Mouse (Mus musculus) spleen, adult 12 weeks (tissue): ENCODE data around the gene Notch3.

Experiments used
- DNase-seq: peaks from one replicate; pipeline ENCODE4 v3.0.0; 2022; ENCODE audit warnings: low spot score

Notch3 gene

GRCm38 (mm10) chr17:32165803-32166595 is 653 bp downstream of the Notch3 start:
- DNase-seq = no peak

- no peak for DNase-seq
Observed at GRCm38 (mm10) chr17:32165266-32165802, 1.3 kb downstream of the Notch3 start.

GRCm38 (mm10) chr17:32164780-32165179 is 1.9 kb downstream of the Notch3 start:
- no peak for DNase-seq

GRCm38 (mm10) chr17:32163910-32164650 is 2.6 kb downstream of the Notch3 start:
- peak; percentile 13 for DNase-seq

DNA sequence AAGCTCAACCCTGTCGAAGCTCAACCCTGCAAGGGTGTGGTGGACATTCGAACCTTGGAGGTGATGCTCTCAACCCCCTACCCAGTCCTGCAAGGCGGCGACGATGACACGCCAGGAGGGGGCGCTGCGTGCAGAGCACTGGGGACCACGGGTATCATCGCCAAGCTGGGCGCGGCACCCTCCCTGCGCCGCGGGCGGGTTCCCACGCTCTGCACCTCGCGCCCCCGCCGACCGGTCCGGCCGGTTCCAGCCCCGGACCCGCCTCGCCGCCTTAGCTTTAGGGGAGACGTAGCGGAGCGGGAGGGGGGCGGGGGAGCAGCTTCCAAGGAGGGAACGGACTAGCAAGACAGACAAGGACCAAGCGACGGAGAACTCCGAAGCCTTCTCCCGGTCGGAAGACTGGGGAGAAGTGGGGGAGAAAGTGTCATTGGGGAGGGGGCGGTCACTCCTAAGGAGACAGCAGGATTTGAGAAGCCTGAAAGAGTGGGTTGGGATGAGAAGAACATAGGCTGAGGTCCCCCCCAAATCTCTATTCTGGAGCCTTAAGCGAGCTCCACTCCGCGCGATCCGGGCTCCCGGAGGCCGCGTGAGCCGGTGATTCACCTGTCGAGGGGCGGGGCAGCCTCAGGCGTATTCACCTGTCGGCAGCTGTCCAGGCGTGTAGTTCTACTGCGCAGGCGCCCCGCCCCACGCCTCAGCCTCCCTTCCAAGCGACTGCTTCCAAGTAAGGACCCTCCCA is 4.4 kb downstream of the Notch3 start:
- no peak for DNase-seq

DNA sequence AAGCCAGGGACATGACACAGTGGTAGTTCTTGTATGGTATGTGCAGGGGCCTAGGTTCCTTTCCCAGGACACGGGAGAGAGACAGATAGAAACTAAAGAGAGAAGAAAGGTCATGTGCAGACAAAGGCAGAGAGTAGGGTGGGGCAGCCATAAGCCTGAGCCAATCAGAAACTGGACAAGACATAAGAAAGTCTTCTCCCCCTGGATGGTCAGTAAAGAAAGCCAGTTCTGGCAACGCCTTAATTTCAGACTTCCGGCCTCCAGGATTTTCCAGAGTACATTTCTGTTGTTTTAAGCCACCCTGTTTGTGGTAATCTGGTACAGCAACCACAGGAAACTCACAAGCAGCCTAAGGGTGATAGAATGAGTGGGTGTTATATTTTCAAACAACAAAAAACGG is 5.8 kb downstream of the Notch3 start:
- no peak for DNase-seq

DNA sequence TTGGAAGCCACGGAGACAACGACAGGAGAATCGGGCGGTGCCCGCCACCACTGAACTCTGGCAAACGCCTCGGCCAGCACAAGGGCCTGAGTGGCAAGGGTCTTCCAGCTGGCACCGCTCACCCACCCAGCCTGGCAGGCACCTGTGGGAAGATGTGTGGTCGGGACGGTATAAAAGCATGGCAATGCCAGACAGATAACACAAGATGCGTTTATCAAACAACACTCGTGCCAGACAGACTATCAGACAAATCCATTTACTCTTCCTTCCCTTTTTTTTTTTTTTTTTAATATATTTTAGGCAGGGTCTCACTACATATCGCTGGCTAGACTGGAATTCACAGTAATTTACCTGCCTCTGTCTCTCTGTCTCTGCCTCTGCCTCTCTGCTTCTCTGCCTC is 7.8 kb downstream of the Notch3 start:
- no peak for DNase-seq

DNA sequence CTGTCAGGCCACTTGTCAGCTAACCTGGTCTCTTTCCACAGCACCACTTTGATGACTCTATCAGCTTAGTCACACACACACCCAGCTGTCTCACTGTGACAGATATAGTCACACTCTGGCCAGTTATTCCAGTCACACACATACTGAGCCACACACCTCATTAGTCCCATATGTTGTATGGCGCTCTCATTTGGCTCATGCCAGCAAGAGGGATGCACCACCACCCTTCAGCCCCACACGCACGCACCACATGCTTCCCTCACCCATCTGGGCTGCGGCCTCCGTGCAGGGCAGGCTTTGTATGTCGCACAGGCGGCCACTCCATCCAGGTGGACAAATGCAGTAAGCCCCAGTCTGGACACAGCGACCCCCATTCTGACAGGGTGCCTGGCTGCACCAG is 19.9 kb downstream of the Notch3 start:
- no peak for DNase-seq

DNA sequence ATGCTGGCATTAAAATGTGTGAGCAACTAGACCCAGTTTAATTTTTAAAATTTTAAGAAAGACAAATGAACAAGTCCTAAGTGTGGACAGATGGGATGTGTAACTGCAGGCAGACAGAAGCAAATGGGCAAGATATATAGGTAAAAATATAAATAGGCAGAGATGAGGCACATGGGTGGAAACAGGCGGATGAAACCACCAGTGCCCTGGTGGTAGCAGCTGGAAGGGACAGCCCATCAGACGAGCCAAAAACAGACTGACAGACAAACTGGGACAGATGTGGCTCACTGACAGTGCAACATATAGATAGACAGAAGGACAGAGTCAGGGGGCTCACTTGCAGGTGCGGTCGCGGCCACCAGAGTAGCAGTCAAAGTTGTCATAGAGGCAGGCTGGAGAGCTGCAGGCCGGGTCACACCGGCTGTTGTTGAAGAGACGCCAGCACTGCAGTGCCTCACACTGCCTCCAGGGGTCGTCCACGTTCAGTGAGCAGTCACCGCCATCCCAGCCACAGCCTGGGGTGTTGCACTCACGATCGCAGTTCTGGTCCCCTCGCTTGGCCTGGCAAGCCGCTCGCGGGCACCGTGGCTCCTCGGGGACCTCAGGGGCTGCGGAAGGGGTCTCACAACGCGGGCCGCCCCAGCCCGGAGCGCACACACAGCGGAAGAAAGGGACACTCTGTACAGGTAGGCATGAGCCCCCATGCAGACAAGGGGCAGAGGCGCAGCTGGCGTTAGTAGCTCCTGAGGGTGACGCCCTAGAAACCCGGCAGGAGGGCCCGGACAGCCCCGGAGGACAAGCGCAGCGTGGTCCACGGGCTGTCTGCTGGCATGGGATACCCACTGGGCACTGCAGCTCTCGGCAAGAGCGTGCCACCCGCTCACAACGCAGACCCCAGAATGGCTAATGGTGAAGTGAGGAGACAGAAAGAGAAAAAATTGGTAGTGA is 23.5 kb downstream of the Notch3 start:
- peak; percentile 69 for DNase-seq

GRCm38 (mm10) chr17:32142234-32142633 is 24.4 kb downstream of the Notch3 start:
- DNase-seq = no peak

DNA sequence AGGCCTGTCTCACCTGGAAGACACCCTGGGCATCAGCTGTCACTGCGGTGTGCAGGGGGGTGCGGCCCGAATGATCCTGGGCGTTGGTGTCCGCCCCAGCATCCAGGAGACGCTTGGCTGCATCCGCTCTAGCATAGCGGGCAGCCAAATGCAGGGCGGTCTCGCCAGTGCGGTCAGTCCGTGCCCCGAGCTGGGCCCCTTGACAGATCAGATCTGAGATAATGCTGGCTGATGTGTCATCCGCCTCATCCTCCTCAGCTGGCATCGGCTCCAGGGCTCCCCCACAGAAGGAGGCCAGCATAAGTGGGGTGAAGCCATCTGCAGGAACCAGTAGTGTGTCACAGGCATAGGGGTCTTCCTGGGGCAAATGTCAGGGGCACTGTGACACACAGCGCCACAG is 33.3 kb downstream of the Notch3 start:
- no peak for DNase-seq

DNA sequence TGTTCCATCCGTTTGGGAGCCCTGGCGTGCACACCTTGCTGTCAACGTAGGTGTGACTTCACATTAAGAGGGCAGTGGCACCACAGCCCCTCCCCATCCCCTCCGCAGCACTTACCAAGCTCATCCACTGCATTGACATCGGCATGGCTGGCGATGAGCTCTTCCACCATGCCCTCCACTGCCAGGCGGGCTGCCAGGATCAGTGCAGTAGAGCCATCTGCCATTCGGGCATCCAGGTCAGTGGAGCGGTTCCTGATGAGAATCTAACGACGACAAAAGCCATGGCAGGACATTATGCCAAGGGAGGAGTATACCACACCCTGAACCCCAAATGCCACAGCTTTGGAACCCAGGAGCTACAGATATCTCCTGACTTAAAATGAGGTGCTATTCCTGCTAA is 34.6 kb downstream of the Notch3 start:
- DNase-seq = no peak

DNA sequence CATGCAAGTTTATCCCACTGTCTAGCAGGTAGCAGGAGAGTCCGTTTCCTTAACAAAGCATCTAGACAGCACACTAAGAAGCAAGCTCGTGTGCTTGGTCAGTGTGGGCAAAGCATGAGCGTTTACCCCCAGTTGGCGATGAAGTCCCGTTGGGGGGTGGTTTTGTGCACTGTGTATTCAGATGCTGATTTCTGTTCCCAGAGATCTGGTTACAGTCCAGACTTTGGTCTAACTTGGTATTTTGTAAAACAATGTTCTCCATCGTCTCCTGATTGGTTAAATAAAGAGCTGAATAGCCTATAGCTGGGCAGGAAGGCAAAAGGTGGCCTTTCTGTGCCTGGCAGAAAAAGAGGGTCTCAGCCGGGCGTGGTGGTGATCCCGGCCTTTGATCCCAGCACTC is 36.1 kb downstream of the Notch3 start:
- no peak for DNase-seq

- no peak for DNase-seq
Observed at GRCm38 (mm10) chr17:32127195-32127594, 39.5 kb downstream of the Notch3 start.

DNA sequence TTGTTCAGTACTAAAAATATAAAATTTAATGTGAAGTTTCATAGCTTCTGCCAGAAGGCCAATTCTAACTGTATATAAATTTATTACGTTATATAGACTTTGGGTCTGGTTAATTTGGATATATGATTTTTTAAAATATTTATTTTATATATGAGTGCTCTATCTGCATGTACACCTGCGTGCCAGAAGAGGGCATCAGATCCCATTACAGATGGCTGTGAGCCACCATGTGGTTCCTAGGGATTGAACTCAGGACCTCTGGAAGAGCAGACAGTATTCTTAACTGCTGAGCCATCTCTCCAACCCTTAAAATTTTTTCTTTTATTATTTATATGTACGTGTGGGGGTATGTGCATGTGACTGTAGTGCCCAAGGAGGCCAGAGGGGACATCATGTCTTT is 41.2 kb downstream of the Notch3 start:
- no peak for DNase-seq

DNA sequence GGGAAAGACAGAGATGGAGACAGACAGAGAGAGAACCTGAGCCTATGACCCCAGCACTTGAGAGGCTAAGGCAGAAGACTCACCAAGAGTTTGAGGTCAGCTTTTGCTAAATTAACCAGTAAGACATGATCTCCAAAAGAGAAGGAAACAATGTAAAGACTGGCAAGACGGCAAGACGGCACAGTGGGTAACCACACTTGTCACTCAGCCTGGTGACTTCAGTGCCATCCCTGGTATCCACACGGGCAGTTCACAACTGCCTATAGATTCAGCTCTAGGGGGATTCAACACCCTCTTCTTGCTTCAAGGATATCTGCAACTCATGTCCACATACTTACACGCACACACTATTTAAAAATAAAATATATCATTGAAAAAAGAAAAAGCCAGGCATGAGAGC is 43.1 kb downstream of the Notch3 start:
- DNase-seq = no peak

DNA sequence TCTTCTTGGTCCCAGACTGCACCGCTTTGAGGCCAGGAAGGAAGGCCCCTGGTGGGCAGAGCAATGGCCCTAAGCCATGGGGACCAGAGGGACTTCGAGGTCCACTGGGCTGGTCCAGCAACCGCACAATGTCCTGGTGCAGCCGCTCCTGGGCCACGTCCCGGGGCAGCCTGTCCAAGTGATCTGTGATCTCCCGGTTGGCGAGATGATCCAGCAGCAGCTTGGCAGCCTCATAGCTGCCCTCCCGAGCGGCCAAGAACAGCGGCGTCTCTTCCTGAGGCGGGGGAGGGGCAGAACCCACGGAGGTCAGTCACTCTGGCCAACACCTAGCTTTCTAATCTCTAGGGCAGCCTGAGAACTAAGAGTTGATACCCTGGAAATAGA is 44.1 kb downstream of the Notch3 start:
- DNase-seq = no peak

GRCm38 (mm10) chr17:32121833-32122586 is 44.6 kb downstream of the Notch3 start:
- DNase-seq = no peak

- no peak for DNase-seq
Observed at GRCm38 (mm10) chr17:32120771-32121532, 45.7 kb downstream of the Notch3 start.

- DNase-seq = no peak
Observed at GRCm38 (mm10) chr17:32119196-32119595, 47.5 kb downstream of the Notch3 start.
